Mouse (Mus musculus) stomach, postnatal 0 days (tissue): ENCODE data around the gene Nek7.

Source experiments
- CTCF ChIP-seq: IDR thresholded peaks from 2 replicates; pipeline ENCODE4 v1.5.1; 2016; ENCODE audit warnings: antibody characterized with exemption, low read depth, mild to moderate bottlenecking, moderate library complexity
- EP300 ChIP-seq: optimal IDR thresholded peaks from 2 replicates; pipeline ENCODE3; 2016; ENCODE audit warnings: antibody characterized with exemption

GRCm38 (mm10) chr1:138500691-138501090 lies 119.2 kb downstream of the Nek7 start:
- TF ChIP-seq CTCF (no peak), EP300 (no peak)
